In genomic region chr13:52834591-52834990, GRCm38 (mm10) we compare ENCODE assay signal across 17 mouse cellular contexts.
"Had no signal": no experiment of that assay in that cellular context is flagged by ENCODE, and none has a peak within 500 bp of the region (broad histone marks: within the 10 kb centered on the region; RNA-seq: fewer than 3 reads in every experiment).

No protein-coding gene starts in this region.

- H3K27me3 ChIP-seq: hindbrain, embryonic 15.5 days; liver, embryonic 13.5 days; midbrain, embryonic 12.5 days; midbrain, embryonic 15.5 days; neural tube, embryonic 13.5 days; stomach, embryonic 15.5 days had no signal

- DNase-seq: layer of hippocampus, postnatal 36 days; liver, embryonic 13.5 days; lung, embryonic 14.5 days; retina, postnatal 1 day; right cerebral cortex, postnatal 25 days; spleen, adult 18-20 months; thymus, postnatal 25 days had no signal

- H3K27ac ChIP-seq: hindbrain, embryonic 15.5 days; left cerebral cortex, adult 2 months; macrophage; midbrain, embryonic 12.5 days; midbrain, embryonic 15.5 days; neural tube, embryonic 13.5 days; stomach, embryonic 15.5 days had no signal

- ATAC-seq: intestine, postnatal 0 days; lung, postnatal 0 days; midbrain, embryonic 15.5 days had no signal

- H3K9me3 ChIP-seq: hindbrain, embryonic 15.5 days; liver, embryonic 13.5 days; midbrain, embryonic 12.5 days; midbrain, embryonic 15.5 days; neural tube, embryonic 13.5 days; stomach, embryonic 15.5 days had no signal

- H3K9ac ChIP-seq: hindbrain, embryonic 15.5 days; liver, embryonic 13.5 days; lung, embryonic 14.5 days; midbrain, embryonic 12.5 days; midbrain, embryonic 15.5 days; neural tube, embryonic 13.5 days; stomach, embryonic 15.5 days had no signal

- H3K4me2 ChIP-seq: hindbrain, embryonic 15.5 days; liver, embryonic 13.5 days; lung, embryonic 14.5 days; midbrain, embryonic 12.5 days; midbrain, embryonic 15.5 days; neural tube, embryonic 13.5 days; stomach, embryonic 15.5 days had no signal

- H3K36me3 ChIP-seq: midbrain, embryonic 15.5 days had no signal

- H3K4me3 ChIP-seq: hindbrain, embryonic 15.5 days; left cerebral cortex, adult 2 months; liver, embryonic 13.5 days; midbrain, embryonic 12.5 days; midbrain, embryonic 15.5 days; myocyte; neural tube, embryonic 13.5 days; stomach, embryonic 15.5 days had no signal

- H3K4me1 ChIP-seq: hindbrain, embryonic 15.5 days; midbrain, embryonic 12.5 days; neural tube, embryonic 13.5 days had no signal
